Mouse (Mus musculus) E14TG2a.4 (cell line): Measurements from ENCODE around the gene Dnah7a.

ENCODE experiments used
- CTCF ChIP-seq: conservative IDR thresholded peaks from 2 replicates; pipeline ENCODE4 v1.5.1; 2014; ENCODE audit warnings: low read length
- NANOG ChIP-seq: IDR thresholded peaks from 2 replicates; pipeline ENCODE4 v1.6.1; 2014; ENCODE audit warnings: borderline replicate concordance, low read length, mixed read lengths
- POU5F1 ChIP-seq: IDR thresholded peaks from 2 replicates; pipeline ENCODE4 v1.6.1; 2014; ENCODE audit warnings: low read length, borderline replicate concordance

GRCm38 (mm10) chr1:53388762-53389161 is 317.8 kb downstream of the Dnah7a start:
- TF ChIP-seq CTCF, result no peak
- TF ChIP-seq POU5F1, result no peak
- no peak for TF ChIP-seq NANOG
